Mouse (Mus musculus) large intestine, adult 2 months (tissue): Measurements from ENCODE around the gene Tnk1. TPM values are rescaled to one million over a fixed set of nuclear protein-coding genes. Genes with fewer than 3 reads are reported as not detected.

Experiments
- DNase-seq: peaks from one replicate; pipeline ENCODE4 v3.0.0-alpha.2; 2012; ENCODE audit warnings: low read depth, low spot score
- WGBS: fragments of 180-500 bp; shearing (Covaris S2); methylation state at CpG from one replicate; pipeline ENCODE4 v1.1.7; 2018; 5-methylcytosine and 5-hydroxymethylcytosine counted together
- polyA plus RNA-seq: library from polyadenylated mRNA; depleted of rRNA; stranded (reverse); fragments of >200 nt; gene quantifications from 2 replicates; pipeline ENCODE4 v1.2.3, GENCODE M21; 2012

Tnk1 gene
- polyA plus RNA-seq, 1 experiment: 28.8 TPM

DNA sequence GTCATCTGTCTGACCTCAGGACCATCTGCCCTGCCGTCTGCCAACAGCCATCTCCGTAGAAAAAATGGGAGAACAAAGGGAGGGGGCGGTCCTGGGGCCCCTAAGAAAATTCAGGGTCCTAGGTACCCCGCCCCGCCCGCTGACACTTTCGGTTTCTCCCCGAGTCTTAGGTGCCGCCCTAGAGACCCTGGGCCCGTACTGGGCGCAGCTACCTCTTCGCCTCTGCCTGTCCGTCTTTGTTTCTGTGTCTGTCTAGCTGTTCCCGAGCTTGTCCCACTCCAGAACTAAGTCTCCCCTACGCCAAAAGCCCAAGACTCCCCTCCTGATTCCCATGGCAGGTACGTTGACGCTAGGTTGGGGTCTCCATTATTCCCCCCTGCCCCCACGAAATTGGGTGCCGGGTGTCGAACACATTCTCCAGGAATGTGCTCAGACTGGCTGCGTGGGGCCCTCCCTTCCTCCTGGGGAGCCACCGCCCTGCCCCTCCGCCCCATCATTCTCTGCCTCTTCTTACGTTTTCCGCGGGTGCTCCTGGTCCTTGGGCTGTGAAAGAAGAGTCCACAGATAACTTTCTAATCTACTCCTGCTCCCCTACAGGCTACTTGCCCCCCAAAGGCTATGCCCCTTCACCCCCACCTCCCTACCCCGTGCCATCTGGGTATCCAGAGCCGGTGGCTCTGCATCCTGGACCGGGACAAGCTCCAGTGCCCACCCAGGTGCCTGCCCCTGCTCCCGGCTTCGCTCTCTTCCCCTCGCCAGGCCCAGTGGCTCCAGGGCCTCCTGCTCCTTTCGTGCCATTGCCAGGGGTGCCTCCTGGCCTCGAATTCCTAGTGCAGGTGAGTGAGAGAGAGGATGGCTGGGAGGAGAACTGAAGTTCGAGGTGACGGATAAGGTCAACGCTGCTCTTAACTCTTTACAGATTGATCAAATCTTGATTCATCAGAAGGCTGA is 11.5 kb downstream of the Tnk1 start:
- WGBS: 8% methylated on average over 37 of the region's 37 CpGs
- no peak for DNase-seq

DNA sequence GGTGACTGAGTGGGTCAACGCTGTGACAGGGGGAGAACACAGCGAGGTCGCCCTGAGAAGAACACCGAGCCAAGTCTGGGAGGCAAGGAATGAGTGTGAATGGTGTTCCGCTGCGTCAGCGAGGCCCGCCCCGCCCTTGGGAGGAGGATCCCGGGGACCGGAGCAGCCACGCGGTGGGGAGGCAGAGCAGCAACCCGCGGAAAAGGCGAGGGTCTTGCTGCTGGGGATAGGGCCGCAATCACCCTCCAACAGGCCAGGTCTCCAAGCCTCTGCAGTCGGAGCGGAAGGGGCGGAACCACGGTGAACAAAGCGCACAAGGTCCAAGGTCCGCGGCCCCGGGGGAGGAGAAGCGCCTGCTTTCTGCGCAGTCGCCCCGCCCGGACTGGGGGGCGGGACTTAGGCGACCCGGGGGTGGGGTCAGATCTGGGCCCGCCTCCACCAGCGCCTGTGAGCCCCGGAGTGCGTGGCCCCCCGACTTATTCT is 12.3 kb downstream of the Tnk1 start, which contains the start of gene Plscr3:
Gene Plscr3 (plus strand): TSS at position 179 of the 483 bp plus-strand sequence.
- WGBS: under 1% methylated on average over 38 of the region's 38 CpGs
- DNase-seq: peak; percentile 86

DNA sequence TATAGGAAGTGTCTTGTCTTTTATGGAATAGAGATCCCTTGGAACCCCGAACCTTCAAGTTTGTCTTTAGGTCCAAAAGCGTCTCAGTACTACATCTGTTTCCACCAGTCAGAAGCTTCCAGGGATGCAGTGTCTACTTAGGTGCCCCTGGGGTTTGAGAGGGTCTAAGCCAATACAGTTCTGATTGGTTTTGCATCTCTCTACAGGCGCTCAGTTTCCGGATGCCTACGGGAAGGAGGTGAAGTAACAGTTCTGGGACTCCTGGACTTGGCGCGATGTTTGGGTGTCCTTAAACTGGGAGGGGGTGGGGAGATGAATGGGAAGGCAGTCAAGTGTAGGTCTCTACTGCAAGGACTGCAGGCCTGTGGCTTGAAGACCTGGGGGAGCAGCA is 19.8 kb downstream of the Tnk1 start:
- WGBS: under 1% methylated on average over 7 of the region's 7 CpGs
- no peak for DNase-seq

DNA sequence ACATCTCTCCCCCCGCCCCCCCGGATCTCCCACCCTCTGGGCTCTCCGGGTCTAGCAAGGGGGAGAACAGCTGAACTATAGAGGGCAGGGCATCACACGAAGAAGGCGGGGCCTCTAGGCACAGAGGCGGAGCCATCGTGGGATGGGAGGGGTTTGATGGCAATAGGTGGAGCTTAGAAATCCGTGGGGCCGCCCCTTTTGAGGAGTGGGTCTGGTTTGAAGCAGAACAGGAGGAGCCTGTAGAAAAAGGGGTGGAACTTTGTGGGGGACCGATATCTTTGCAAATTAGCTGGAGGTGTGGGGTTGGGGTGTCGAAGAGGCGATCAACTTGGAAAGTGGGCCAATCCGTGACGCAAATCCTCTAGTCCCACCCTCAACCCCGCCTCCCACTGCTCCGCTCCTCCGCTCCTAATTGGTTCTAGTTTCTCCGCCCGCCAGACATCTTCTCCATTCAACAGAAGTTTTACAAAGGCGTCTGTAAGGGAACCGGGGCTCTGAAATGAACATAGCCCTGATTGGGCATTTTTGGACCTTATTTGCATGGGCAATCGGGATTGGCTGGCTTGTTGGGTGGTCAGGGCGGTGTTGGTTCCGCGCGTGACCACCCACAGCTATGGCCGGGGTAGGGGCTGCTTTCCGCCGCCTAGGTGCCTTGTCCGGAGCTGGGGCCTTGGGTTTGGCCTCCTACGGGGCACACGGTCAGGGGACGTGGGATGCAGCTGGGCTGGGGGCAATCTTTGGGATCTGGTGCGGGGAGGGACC is 20.4 kb downstream of the Tnk1 start, which contains the start of gene Tmem256:
Gene Tmem256 (plus strand): TSS at position 563 of the 762 bp plus-strand sequence.
- DNase-seq: peak; percentile 91
- under 1% methylated on average over 34 of the region's 34 CpGs for WGBS

DNA sequence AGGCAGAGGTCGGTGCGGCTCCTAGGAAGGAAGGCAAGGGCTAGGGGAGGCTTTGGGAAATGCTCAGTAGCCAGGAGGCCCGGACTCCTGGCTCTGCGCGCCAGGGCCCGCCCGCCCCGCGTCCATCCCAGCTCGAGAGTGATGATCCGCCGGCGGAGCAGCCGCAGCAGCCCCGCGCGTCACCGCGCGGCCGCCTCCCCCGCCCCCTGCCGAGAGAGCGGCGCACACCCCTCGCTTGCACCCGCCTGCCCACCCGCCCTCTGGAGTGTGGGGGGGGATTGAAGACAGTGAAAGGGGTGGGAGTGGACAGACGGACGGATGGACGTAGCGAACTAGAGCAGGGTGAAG is 21.0 kb downstream of the Tnk1 start, which contains the start of gene Nlgn2:
Gene Nlgn2 (minus strand): TSS at position 181 of the 348 bp plus-strand sequence.
- no peak for DNase-seq
- under 1% methylated on average over 32 of the region's 32 CpGs for WGBS

DNA sequence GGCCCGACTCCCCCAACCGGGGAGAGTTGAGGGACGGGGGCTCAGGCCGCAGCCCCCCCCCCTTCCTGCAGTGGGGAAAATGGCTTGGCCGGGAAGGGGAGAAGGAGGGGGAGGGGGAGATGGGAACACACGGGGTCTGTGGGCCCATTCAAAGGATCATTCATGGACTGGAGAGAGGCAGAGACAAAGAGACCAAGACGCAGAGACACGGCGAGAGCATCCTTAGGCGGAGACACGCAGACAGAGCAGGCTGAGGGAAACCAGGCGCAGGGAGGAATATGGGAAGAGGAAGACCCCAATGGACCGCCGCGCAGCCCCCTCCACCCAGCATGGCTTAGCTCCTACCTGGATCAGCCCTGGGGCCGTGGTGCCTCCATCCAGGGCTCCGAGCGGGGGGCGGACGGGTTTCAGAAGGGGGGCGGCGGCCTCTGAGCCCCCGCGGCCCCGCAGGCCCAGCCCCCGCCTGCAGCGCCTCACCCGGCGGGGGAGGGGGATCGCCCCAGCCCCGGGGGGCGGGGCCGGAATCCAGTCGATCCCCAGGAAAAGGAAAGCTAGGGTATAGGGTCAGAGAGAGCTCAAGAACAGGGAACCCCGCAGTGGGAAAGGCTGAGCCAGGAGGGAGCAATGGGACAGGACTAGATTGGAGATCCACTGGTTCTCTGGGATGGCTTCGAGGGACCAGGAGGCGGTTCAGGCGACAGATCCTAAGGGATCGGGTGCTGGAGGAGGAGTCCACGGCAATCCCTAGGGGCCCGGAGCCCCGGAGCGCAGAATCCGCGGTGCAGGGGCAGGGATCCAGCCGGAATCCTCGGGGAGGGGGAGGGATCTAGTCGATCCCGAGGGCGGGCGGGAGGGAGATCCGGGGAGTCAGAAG is 21.6 kb downstream of the Tnk1 start:
- 5% methylated on average over 50 of the region's 52 CpGs for WGBS

DNA sequence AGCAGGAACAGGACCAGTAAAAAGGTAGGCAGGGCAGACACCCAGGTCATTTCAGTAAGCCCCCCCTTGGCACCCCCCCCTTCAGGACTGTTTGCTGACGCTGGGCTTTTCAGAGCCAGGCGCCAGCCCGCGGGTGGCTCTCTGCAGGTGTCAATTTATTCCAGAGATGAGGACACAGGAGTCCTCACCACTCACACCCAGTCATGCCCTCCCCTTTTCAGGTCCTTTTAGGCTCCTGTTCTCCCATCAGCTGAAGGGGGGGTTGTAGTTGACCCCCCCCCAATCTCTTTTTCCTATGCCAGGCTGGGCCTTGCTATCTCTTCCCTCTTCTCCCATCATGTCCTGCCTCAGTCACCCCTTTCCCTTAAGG is 22.6 kb downstream of the Tnk1 start:
- DNase-seq: no peak
- 22% methylated on average over 4 of the region's 4 CpGs for WGBS

More for the DNA sequence above, 21.6 kb downstream of the Tnk1 start:
- DNase-seq: no peak

DNA sequence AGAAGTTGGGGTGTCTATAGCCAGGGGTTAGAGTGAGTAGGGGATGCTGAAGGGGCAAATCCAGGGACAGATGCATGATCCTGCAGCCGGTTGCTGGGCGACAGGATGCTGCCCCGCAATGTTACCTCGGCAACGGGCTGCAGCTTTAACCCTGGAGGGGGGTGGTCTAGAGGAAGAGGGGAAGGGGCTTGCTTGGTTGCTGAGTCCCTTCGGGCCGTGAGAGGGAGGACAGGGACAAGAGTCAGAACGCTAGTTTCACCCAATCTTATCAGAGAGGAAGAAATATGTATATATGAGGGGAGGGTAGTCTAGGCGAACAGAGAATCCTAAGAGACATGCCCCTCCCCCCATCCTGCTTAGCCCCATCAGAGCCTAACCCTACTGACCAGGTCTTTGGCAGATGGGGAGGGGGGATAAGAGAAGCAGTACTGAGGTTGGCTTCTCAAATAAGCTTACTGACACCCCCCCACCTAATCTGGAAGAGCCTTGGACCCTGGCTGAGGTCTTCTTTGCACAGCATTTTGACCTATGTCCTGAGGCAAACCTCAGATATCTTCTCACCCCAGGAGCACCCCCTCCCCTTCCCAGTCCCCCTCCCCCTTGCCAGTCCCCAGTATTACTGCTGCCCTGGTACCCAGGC is 23.1 kb downstream of the Tnk1 start:
- 74% methylated on average over 9 of the region's 9 CpGs for WGBS

DNA sequence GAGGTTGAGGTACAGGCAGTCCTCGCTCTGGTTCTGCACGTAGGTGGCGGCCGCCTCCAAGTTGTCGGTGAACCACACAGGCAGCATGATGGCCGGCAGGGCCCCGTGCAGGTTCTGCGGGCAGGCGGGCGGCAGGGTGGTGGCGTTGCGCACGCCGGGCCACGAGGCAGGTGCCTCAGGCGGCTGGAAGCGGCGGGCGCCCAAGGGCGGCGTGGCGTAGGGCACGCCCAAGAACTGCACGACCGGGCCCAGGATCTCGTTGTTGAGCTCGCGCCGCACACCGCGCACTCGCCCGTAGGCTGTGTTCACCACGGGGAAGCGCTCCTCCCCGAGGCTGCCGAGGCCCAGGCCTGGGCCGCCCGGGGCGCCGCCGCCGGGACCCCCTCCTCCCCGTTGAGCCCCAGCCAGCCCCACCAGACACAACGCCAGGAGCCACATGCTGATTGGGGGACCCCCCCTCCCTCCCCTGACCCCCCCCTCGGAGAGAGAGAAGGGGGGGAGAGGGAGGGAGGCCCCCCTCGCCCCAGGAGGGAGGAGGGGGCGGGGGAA is 24.5 kb downstream of the Tnk1 start:
- DNase-seq: no peak
- 19% methylated on average over 46 of the region's 48 CpGs for WGBS

More for the DNA sequence above, 23.1 kb downstream of the Tnk1 start:
- DNase-seq: no peak

DNA sequence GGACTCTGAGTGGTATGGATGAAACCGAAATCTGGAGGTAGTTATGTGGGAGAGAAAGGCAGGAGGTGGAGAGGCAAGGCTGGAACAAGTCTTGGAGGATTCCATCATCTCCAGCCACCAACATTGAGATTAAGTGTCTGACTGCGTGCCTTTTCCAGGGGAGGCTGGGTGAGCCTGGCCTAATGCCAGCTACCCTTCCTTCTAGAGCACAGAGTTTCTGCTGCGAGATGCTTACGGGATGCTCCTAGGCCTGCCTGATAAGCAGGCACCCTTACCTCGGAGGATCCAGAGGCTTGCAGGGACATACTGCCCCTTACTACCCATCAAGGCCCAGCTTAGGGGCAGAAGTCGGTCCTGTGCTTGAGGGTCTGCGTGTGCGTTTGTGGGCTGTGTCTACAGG is 25.0 kb downstream of the Tnk1 start:
- WGBS: 70% methylated on average over 8 of the region's 8 CpGs
- DNase-seq: no peak

DNA sequence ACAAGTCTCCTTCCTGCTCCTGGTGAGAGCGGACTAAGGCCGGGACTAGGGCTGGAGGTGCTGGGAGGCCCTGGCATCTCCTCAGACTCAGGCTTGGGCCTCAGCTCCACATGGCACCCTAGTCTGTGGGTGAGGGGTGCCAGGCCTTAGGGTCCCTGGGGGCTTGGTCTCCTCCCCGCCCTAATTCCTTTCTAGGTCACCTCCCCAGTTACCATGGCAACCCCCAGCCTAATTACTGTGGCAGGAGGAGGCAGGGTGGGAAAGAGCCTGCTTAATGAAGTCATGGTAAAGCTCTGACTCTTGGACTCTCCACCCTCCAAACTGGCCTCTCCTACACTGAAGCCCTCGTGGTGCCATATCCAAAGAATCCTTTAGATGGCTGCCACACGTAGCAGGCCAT is 29.7 kb downstream of the Tnk1 start:
- 77% methylated on average over 5 of the region's 5 CpGs for WGBS
- DNase-seq: no peak

DNA sequence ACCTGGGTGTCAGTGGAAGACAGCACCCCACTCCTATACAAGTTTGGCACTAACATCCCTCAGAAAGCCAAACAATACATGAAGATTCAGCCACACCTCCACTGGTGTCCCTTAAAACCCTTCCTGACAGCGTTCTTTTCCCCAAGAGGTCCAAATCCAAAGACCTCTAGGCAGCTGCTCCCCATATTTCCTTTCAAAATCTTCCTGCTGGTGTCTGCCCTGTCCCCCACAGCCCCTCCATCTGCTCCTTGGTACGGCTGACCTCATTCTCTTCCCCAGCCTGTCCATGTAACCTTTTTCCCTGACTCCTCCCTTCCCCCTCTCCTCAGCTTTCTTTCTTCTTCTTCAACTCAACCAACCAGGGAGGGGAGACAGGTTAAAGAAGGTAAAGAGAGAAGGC is 35.1 kb downstream of the Tnk1 start:
- WGBS: 63% methylated on average over 2 of the region's 2 CpGs
- DNase-seq: no peak

DNA sequence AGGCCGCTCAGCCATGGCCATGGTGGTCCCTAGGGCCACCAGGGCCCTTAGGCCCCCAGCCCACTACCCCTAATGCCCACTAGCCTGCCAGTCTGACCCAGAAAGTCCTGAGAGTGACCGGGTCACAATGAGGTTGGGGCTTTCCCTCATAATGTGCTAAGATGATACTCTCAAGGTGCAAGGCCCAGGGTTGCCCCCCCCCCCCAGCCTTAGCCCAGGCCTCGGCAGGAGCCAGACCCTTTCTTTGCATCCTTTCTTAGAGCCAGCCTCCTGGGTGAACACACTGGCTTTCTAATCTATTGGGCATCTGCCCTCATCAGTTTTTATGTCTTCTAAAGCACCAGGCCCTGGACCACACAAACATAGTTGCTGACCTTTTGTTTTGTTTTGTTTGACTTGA is 36.5 kb downstream of the Tnk1 start, which contains the start of gene Spem1:
Gene Spem1 (minus strand): TSS at position 101 of the 400 bp plus-strand sequence.
- DNase-seq: no peak
- 82% methylated on average over 3 of the region's 3 CpGs for WGBS

DNA sequence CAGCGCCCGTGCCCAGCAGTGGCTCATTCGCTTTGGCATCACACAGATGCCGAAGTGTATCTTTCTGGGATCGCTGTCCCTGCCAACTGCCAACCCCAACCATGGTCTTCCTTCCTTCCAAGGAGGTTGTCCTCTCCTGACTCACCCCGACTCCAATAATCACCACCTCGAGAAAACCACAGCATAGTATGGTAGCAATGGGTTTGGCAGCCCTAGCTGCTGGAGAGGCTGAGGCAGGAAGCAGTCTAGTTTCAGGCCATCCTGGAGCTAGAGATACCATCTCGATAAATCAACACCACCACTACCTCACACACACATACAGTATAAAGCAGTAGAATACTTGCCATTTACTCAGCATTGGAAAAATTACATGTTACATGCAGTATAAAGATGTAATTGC is 39.7 kb downstream of the Tnk1 start:
- DNase-seq: no peak
- 88% methylated on average over 8 of the region's 8 CpGs for WGBS

DNA sequence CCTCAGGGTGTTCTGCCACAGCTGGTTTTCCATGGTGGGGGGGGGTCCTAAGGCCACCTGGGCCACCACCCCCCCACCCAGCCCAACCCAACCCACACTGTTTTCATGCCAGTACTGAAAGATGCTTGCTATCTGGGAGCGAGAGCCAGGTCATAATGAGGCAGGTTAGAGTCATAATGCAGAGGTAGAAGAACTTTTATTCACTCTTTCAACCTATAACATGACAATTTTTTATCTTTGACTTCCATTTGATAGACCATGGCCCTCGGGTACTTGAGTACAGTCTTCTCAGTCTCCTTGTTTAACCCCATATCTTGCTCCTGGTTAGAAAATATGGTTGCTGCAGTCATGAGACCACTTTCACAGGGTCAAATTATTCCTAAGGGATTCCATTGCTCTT is 40.2 kb downstream of the Tnk1 start, which contains the start of gene Spem2:
Gene Spem2 (minus strand): TSS at position 101 of the 400 bp plus-strand sequence.
- WGBS: 76% methylated on average over 2 of the region's 2 CpGs
- no peak for DNase-seq

DNA sequence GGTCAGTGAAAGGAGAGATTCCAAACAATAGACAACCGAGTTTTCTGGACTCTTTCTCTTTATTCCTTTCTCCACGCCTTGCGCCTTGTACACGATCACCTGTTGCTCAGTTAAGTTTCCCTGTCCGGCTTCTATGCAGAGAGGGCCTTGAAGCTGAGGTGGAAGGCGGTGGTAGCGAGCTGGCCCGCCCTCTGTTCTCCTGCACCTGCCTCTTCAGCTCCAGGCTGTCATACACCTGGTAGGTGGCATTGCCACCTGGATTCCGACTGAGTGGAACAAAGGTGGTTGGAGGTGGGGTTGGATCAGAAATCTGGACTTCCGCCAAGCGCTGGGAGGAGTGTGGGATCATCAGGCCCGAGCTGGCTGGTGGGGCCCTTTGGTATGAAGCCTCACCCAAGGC is 42.0 kb downstream of the Tnk1 start:
- 37% methylated on average over 12 of the region's 12 CpGs for WGBS
- DNase-seq: no peak

DNA sequence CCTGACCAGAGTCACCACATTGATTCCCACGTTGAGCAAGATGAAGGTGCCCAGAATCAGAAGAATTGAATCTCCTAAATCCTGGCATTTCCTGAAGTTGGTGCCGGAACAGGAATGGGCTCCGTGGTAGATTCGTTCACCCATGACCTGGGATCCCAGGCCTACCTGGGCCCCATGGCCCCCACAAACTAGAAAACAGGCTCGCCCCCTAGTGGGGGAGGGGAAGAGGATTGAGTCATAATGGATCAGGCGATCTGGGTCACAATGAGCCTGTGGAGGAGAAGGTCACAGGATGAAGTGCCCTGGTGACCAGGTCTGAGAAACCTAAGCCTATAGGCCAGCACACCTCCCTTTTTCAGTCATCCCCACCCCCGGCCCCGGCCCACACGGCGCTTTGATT is 43.4 kb downstream of the Tnk1 start, which contains the start of gene Gm39566:
Gene Gm39566 (minus strand): TSS at position 144 of the 400 bp plus-strand sequence.
- DNase-seq: no peak
- 78% methylated on average over 10 of the region's 10 CpGs for WGBS

DNA sequence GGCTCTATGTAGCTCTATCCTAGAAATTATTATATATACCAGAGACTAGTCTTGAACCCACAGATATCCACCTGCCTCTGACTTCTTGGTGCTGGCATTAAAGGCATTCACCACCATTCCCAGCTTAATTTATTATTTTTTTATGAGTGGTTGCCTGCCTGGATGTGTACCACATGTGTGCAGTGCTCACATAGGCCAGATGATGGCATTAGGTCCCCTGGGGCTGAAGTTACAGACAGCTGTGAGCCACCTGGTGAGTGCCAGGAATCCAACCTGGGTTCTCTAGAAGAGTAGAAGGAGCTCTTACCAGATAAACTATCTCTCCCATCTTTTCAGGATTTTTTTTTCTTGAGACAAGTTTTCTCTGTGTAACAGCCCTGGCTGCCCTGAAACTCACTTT is 48.2 kb downstream of the Tnk1 start:
- DNase-seq: no peak

DNA sequence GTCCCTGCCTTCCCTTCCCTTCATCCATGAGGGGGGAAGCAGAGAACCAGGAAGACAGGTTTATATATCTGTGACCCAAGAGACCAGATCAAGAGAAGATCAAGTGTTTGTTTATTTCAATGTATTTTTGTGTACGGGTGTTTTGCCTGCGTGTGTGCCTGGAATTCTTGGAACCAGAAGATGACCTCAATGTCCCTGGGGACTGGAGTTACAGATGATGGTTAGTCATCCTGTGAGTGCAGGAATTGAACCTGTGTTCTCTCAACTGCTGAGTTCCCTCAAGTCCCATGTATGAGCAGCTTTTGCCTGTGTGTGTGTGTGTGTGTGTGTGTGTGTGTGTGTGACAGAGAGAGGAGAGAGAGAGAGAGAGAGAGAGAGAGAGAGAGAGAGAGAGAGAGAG is 50.9 kb downstream of the Tnk1 start:
- no peak for DNase-seq
- 74% methylated on average over 2 of the region's 2 CpGs for WGBS
